Mouse (Mus musculus): ENCODE measurements around the gene Cpne9.

GRCm38 (mm10) chr6:113326533-113327315, 44.6 kb downstream of the Cpne9 start, which contains the start of gene Ogg1:
- no peak for TF ChIP-seq CTCF (IDR thresholded peaks at IDR 0.05)
- TF ChIP-seq EP300 (IDR thresholded peaks at IDR 0.05), result no peak; the same call in 1 of the 2 replicates

Measured in lung, postnatal 0 days (tissue).